Mouse (Mus musculus) heart, adult 2 months (tissue): ENCODE data around the gene Tjp1. TPM values are rescaled to one million over a fixed set of nuclear protein-coding genes. Genes with fewer than 3 reads are reported as not detected.

ENCODE experiments used
- DNase-seq, 2 experiments: peaks; one replicate each; pipeline ENCODE4 v3.0.0; 2021
- H3K27ac ChIP-seq: fragments of 200-600 bp; 2 replicates; pipeline ENCODE4 v1.8.1; 2022
- H3K27me3 ChIP-seq: fragments of 200-500 bp; 2 replicates; pipeline ENCODE4 v1.6.1; 2012; ENCODE audit warnings: mild to moderate bottlenecking, low read length, inconsistent platforms, mixed read lengths; ENCODE audit not compliant: control insufficient read depth, insufficient read depth
- H3K36me3 ChIP-seq: fragments of 200-500 bp; 2 replicates; pipeline ENCODE4 v1.6.1; 2012; ENCODE audit warnings: low read length, inconsistent platforms; ENCODE audit not compliant: control insufficient read depth, insufficient read depth
- H3K4me1 ChIP-seq: fragments of 200-500 bp; 2 replicates; pipeline ENCODE4 v1.6.1; 2011; ENCODE audit warnings: low read length; ENCODE audit not compliant: control insufficient read depth, insufficient read depth
- H3K4me3 ChIP-seq: fragments of 200-600 bp; 2 replicates; pipeline ENCODE4 v1.8.1; 2022
- H3K79me2 ChIP-seq: fragments of 200-500 bp; replicated peaks from 2 replicates; pipeline ENCODE4 v1.6.1; 2012; ENCODE audit warnings: mild to moderate bottlenecking, inconsistent platforms, low read length, moderate library complexity, mixed read lengths; ENCODE audit not compliant: control insufficient read depth, insufficient read depth
- H3K9ac ChIP-seq: fragments of 200-500 bp; 2 replicates; pipeline ENCODE4 v1.6.1; 2012; ENCODE audit warnings: low read depth, mild to moderate bottlenecking, control low read depth, inconsistent platforms, low read length, mixed read lengths
- CTCF ChIP-seq: fragments of 200-600 bp; IDR thresholded peaks from 2 replicates; pipeline ENCODE4 v1.8.1; 2022; ENCODE audit warnings: antibody characterized with exemption, mild to moderate bottlenecking, moderate library complexity
- EP300 ChIP-seq: fragments of 200-500 bp; IDR thresholded peaks from 2 replicates; pipeline ENCODE4 v1.6.1; 2011; ENCODE audit warnings: low read depth, low read length, control low read depth; ENCODE audit not compliant: insufficient read depth
- POLR2A ChIP-seq: fragments of 200-500 bp; IDR thresholded peaks from 2 replicates; pipeline ENCODE4 v1.6.1; 2011; ENCODE audit warnings: mild to moderate bottlenecking, low read depth, low read length, control low read depth; ENCODE audit not compliant: insufficient read depth
- WGBS: fragments of 180-500 bp; shearing (Covaris S2); methylation state at CpG from one replicate; pipeline ENCODE4 v1.1.7; 2018; 5-methylcytosine and 5-hydroxymethylcytosine counted together
- intact Hi-C: fragments of 180-260 bp; cut with DNase I; formaldehyde crosslinking; loops from one replicate; pipeline ENCODE4 v1.15.1; 2025
- polyA plus RNA-seq: library from polyadenylated mRNA; depleted of rRNA; stranded (reverse); fragments of >200 nt; gene quantifications from 2 replicates; pipeline ENCODE4 v1.2.3, GENCODE M21; 2012
- total RNA-seq, 2 experiments: library from RNA; stranded (reverse); gene quantifications; 2 replicates each; pipeline ENCODE4 v1.2.3; 2021

The Tjp1 gene
- total and polyA plus RNA-seq, 3 experiments: 21.7 to 99.7 (median 87.9) TPM

DNA sequence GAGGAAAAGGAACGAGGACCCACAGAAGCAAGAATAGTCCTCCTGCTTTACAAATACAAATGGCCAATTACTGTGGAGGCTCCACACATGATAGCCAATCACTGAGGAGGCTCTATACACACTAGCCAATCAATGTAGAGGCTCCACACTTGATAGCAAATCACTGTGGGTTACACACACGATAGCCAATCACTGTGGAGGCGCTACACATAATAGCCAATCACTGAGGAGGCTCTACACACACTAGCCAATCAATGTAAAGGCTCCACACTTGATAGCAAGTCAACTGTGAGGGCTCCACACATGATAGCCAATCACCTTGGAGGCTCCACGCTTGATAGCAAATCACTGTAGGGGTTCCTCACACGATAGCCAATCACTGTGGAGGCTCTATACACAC lies 125.1 kb downstream of the Tjp1 start:
- no peaks in the 10 kb centered on the region for H3K79me2 ChIP-seq
- no peak overlapping the region for H3K9ac ChIP-seq
- H3K36me3 ChIP-seq: no peaks in the 10 kb centered on the region
- intact Hi-C loops: no loop called here
- no peak for TF ChIP-seq CTCF
- no peak for TF ChIP-seq POLR2A
- WGBS: 88% methylated on average over 5 of the region's 5 CpGs
- no peaks in the 10 kb centered on the region for H3K27me3 ChIP-seq
- H3K4me3 ChIP-seq: no peak overlapping the region
- no peak overlapping the region for H3K27ac ChIP-seq
- DNase-seq: no peak
- no peaks in the 10 kb centered on the region for H3K4me1 ChIP-seq

DNA sequence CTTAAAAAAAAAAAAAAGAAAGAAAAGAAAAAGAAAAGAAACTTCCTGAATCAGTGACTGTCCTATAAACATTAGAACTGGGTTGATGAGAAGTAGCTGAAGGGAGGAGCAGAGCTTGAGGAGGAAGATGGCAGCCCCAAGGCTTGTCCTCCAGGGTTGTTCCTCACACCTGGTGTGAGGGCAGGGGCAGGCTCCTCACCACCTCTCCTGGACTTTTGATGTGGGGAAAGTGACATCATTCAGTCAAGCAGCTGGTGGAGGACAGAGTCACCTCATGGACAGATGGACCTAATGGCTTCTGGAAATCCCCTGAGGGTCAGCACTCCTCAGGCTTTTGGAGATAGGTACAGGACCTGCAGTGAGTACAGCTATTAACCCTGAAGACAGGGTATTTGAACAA lies 126.0 kb downstream of the Tjp1 start:
- intact Hi-C loops: no loop called here
- TF ChIP-seq EP300: no peak
- no peak for TF ChIP-seq POLR2A
- no peaks in the 10 kb centered on the region for H3K27me3 ChIP-seq
- H3K36me3 ChIP-seq: no peaks in the 10 kb centered on the region
- no peak overlapping the region for H3K9ac ChIP-seq
- H3K4me3 ChIP-seq: no peak overlapping the region
- no peaks in the 10 kb centered on the region for H3K4me1 ChIP-seq
- H3K27ac ChIP-seq: no peak overlapping the region
- no peak for DNase-seq
- no peaks in the 10 kb centered on the region for H3K79me2 ChIP-seq

DNA sequence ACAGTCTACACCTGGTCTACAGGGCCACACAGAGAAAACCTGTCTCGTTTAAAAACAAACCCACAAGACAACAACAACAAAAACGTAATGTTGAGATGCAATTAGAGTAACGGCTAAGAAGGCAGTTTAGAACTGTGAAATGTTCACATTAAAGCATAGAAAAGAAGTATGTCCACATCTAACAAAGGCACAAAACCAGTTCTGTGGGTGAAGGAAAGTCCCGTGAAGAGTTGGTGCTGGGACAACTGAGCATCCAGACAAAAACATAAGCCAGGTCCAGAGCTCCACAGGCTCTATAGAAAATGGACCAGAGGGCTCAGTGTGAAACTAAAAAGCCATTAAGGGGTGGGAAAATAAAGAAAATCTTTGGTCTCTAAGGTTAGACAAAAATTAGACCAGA lies 131.7 kb downstream of the Tjp1 start:
- Histone ChIP-seq H3K4me1 (peaks cover 6% of the 10 kb centered on the region), H3K36me3 (no peaks in the 10 kb centered on the region), H3K79me2 (no peaks in the 10 kb centered on the region), H3K4me3 (no peak overlapping the region), H3K27me3 (no peaks in the 10 kb centered on the region), H3K27ac (no peak overlapping the region), H3K9ac (no peak overlapping the region)
- no peak for DNase-seq
- no peak for TF ChIP-seq POLR2A
- no peak for TF ChIP-seq CTCF
- no peak for TF ChIP-seq EP300
- WGBS: 91% methylated on average over 4 of the region's 4 CpGs
- intact Hi-C loops: loop anchor here (2.0 kb wide), 1 partner anchor 25 kb away; no protein-coding TSS in a partner anchor

DNA sequence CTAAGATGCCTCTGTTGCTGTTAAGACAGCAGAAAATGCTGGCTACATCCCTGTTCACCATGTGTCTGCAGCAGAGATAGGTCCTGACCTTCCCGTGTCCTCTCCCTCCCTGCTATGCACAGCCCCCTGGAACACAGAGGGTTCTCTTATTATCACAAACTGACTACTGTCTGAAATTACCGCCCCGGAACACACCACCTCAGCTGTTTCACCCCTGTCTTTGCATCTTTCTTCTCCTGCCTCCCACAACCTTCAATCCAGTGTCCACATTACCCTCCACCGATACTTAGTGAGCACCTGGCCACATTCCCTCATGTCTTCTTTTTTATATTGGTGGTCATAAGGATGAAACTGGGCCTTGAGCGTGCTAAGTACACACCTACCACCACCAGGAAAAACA lies 132.4 kb downstream of the Tjp1 start:
- TF ChIP-seq POLR2A (no peak), CTCF (no peak), EP300 (no peak)
- 74% methylated on average over 5 of the region's 5 CpGs for WGBS
- peaks cover 6% of the 10 kb centered on the region for H3K4me1 ChIP-seq
- DNase-seq: no peak
- H3K36me3 ChIP-seq: no peaks in the 10 kb centered on the region
- no peak overlapping the region for H3K9ac ChIP-seq
- H3K79me2 ChIP-seq: no peaks in the 10 kb centered on the region
- H3K27ac ChIP-seq: peak overlapping the region; percentile 26
- H3K4me3 ChIP-seq: no peak overlapping the region
- intact Hi-C loops: loop anchor here (2.0 kb wide), 1 partner anchor 24 kb away; no protein-coding TSS in a partner anchor
- H3K27me3 ChIP-seq: no peaks in the 10 kb centered on the region

DNA sequence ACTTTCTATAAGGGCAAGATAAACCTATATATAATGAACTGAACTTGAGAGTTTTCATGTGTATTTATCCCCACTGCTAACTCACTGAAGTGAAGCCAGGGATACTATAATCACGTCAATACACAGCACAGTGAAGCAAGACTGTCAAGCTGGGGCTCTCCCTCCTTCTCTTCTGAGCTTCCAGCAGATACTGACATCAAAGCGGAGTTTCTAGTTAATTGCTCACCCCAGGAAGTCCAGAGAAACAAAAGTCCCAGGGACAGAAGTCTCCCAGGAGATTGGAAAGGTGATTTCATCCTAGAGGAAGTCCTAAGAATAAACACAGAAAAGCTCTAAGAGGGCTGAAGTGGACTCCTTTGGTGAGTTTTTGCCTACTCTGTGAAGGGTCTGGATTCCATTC lies 132.9 kb downstream of the Tjp1 start:
- no peak for TF ChIP-seq CTCF
- TF ChIP-seq POLR2A: no peak
- no peak for TF ChIP-seq EP300
- no peak for DNase-seq
- H3K9ac ChIP-seq: no peak overlapping the region
- intact Hi-C loops: loop anchor here (2.0 kb wide), 1 partner anchor 24 kb away; no protein-coding TSS in a partner anchor
- H3K27me3 ChIP-seq: no peaks in the 10 kb centered on the region
- no peaks in the 10 kb centered on the region for H3K36me3 ChIP-seq
- no peaks in the 10 kb centered on the region for H3K79me2 ChIP-seq
- H3K4me1 ChIP-seq: peaks cover 6% of the 10 kb centered on the region
- 54% methylated on average over 2 of the region's 2 CpGs for WGBS
- H3K4me3 ChIP-seq: no peak overlapping the region
- H3K27ac ChIP-seq: peak overlapping the region; percentile 42

DNA sequence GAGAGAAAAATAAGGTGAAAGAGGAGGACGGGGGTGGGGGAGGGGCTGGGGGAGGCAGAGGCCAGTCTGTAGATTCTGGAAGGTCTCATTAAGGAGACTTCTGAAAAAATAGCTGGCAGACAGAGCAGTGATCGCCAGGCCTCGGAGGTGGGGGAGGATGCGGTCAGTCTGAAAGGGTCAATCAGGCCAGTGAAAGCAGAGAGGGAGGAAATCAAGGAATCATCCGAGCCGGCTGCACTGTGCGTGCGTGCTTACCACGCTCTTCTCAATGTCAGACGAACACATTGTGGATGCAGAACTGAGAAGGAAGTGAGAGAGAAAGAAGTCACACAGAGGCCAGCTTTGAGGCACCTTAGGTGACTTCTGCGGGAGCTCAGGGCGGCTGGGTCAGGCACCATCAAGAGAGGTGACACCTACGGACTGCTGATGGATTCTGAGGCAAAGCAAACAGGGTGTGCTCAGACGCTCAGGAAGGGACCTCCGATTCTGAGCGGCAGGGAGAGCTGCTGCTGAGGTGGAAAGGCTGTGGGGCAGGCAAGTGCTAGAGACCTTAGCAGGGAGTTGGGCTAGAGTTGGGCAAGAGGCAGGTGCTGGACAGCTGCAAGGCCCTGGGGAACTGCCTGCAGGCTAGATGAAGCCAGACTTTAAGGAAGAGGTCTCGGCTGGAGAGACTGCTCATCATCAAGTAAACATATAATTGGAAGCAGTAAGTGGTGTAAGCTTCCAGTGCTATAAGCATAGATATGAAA lies 133.7 kb downstream of the Tjp1 start:
- H3K9ac ChIP-seq: 0 out of 2 replicates have a peak overlapping the region, but pooled peaks have one; percentile 11
- intact Hi-C loops: loop anchor here (2.0 kb wide), 1 partner anchor 23 kb away; no protein-coding TSS in a partner anchor
- WGBS: 24% methylated on average over 17 of the region's 17 CpGs

More for the DNA sequence above, 133.7 kb downstream of the Tjp1 start:
- DNase-seq: no peak
- H3K4me3 ChIP-seq: peak overlapping the region; percentile 18; the same call in 1 of the 2 replicates
- H3K79me2 ChIP-seq: no peaks in the 10 kb centered on the region
- H3K36me3 ChIP-seq: no peaks in the 10 kb centered on the region
- TF ChIP-seq EP300 (no peak), POLR2A (no peak), CTCF (no peak)
- peaks cover 6% of the 10 kb centered on the region for H3K4me1 ChIP-seq
- peak overlapping the region; percentile 42 for H3K27ac ChIP-seq
- H3K27me3 ChIP-seq: no peaks in the 10 kb centered on the region
